Mouse (Mus musculus) liver, adult 2 months (tissue): ENCODE measurements around the gene Olfr1200. TPM values are rescaled to one million over a fixed set of nuclear protein-coding genes. Genes with fewer than 3 reads are reported as not detected.

ENCODE experiments used
- DNase-seq: peaks from one replicate; pipeline ENCODE4 v3.0.0-alpha.2; 2011; ENCODE audit warnings: low read depth, low spot score; ENCODE audit errors: extremely low read depth
- H3K27ac ChIP-seq: fragments of 200-500 bp; replicated peaks from 2 replicates; pipeline ENCODE4 v1.5.1; 2012; ENCODE audit warnings: low read depth, mild to moderate bottlenecking, control low read depth, inconsistent platforms, low read length; ENCODE audit not compliant: insufficient read depth
- H3K27me3 ChIP-seq: fragments of 200-500 bp; 2 replicates; pipeline ENCODE4 v1.6.1; 2012; ENCODE audit warnings: mild to moderate bottlenecking, moderate library complexity, low read length, inconsistent platforms; ENCODE audit not compliant: control insufficient read depth, insufficient read depth
- H3K36me3 ChIP-seq: fragments of 200-500 bp; 2 replicates; pipeline ENCODE4 v1.6.1; 2012; ENCODE audit warnings: low read length, inconsistent platforms; ENCODE audit not compliant: control insufficient read depth, insufficient read depth
- H3K4me1 ChIP-seq: fragments of 200-500 bp; 2 replicates; pipeline ENCODE4 v1.6.1; 2011; ENCODE audit warnings: low read length; ENCODE audit not compliant: control insufficient read depth, insufficient read depth
- H3K4me3 ChIP-seq: fragments of 200-500 bp; 2 replicates; pipeline ENCODE4 v1.5.1; 2011; ENCODE audit warnings: low read depth, mild to moderate bottlenecking, control low read depth, low read length, moderate library complexity; ENCODE audit not compliant: insufficient read depth
- H3K79me2 ChIP-seq: fragments of 200-500 bp; 2 replicates; pipeline ENCODE4 v1.6.1; 2012; ENCODE audit warnings: inconsistent platforms, mild to moderate bottlenecking, low read length, moderate library complexity; ENCODE audit not compliant: control insufficient read depth, insufficient read depth
- H3K9ac ChIP-seq: fragments of 200-500 bp; 2 replicates; pipeline ENCODE4 v1.6.1; 2012; ENCODE audit warnings: low read depth, mild to moderate bottlenecking, control low read depth, inconsistent platforms, low read length
- CTCF ChIP-seq: fragments of 200-500 bp; IDR thresholded peaks from 2 replicates; pipeline ENCODE4 v1.5.1; 2011; ENCODE audit warnings: low read depth, low read length, control low read depth
- POLR2A ChIP-seq: fragments of 200-500 bp; IDR thresholded peaks from 2 replicates; pipeline ENCODE4 v1.6.1; 2011; ENCODE audit warnings: low read length, control low read depth; ENCODE audit not compliant: insufficient read depth; ENCODE audit errors: extremely low read depth
- WGBS: fragments of 180-500 bp; shearing (Covaris S2); methylation state at CpG from one replicate; pipeline ENCODE4 v1.1.7; 2018; 5-methylcytosine and 5-hydroxymethylcytosine counted together
- polyA plus RNA-seq: library from polyadenylated mRNA; depleted of rRNA; stranded (reverse); fragments of >200 nt; gene quantifications from 2 replicates; pipeline ENCODE4 v1.2.3, GENCODE M21; 2012; rRNA removed
- total RNA-seq: library from RNA; depleted of rRNA; stranded (reverse); fragments of >200 nt; gene quantifications from 2 replicates; pipeline ENCODE4 v1.2.3, GENCODE M21; 2014; rRNA removed

Gene Olfr1200
- total and polyA plus RNA-seq, 2 experiments, result not detected

GRCm38 (mm10) chr2:88732266-88732665 is 38.0 kb downstream of the Olfr1200 start, which contains the start of gene Olfr1197:
Olfr1197 (minus strand) TSS chr2:88732366.
- H3K79me2 ChIP-seq, result no peaks in the 10 kb centered on the region
- H3K4me3 ChIP-seq, result no peak within 1 kb of the TSS
- H3K4me1 ChIP-seq, result no peaks in the 10 kb centered on the region
- no peaks in the 10 kb centered on the region for H3K36me3 ChIP-seq
- H3K9ac ChIP-seq, result no peak within 1 kb of the TSS
- 71% methylated on average over 1 of the region's 1 CpGs for WGBS
- TF ChIP-seq CTCF (no peak), POLR2A (no peak)
- no peak within 1 kb of the TSS for H3K27ac ChIP-seq
- H3K27me3 ChIP-seq, result no peaks in the 10 kb centered on the region
- DNase-seq, result no peak

Other genes starting within 250 kb of the Olfr1200 start
- gene Olfr1188, start 213.6 kb downstream of the Olfr1200 start, total RNA-seq, result not detected in 2 replicates
- gene Olfr1188, start 213.6 kb downstream of the Olfr1200 start, polyA plus RNA-seq, result not detected in 2 replicates
- gene Olfr1189, start 184.0 kb downstream of the Olfr1200 start, total RNA-seq, result not detected in 2 replicates
- not detected in 2 replicates for gene Olfr1189, start 184.0 kb downstream of the Olfr1200 start, polyA plus RNA-seq
- gene Olfr1191-ps1, start 129.9 kb downstream of the Olfr1200 start, total RNA-seq, result not detected in 2 replicates
- not detected in 2 replicates for gene Olfr1191-ps1, start 129.9 kb downstream of the Olfr1200 start, polyA plus RNA-seq
- gene Olfr1192-ps1, start 122.0 kb downstream of the Olfr1200 start, total RNA-seq, result not detected in 2 replicates
- gene Olfr1192-ps1, start 122.0 kb downstream of the Olfr1200 start, polyA plus RNA-seq, result not detected in 2 replicates
- not detected in 2 replicates for gene Olfr1193, start 94.9 kb downstream of the Olfr1200 start, total RNA-seq
- not detected in 2 replicates for gene Olfr1193, start 94.9 kb downstream of the Olfr1200 start, polyA plus RNA-seq
- not detected in 2 replicates for gene Olfr1195, start 81.3 kb downstream of the Olfr1200 start, total RNA-seq
- gene Olfr1195, start 81.3 kb downstream of the Olfr1200 start, polyA plus RNA-seq, result not detected in 2 replicates
- not detected in 2 replicates for gene Olfr1196, start 65.9 kb downstream of the Olfr1200 start, total RNA-seq
- not detected in 2 replicates for gene Olfr1196, start 65.9 kb downstream of the Olfr1200 start, polyA plus RNA-seq
- not detected in 2 replicates for gene Olfr1197, start 38.1 kb downstream of the Olfr1200 start, total RNA-seq
- not detected in 2 replicates for gene Olfr1197, start 38.1 kb downstream of the Olfr1200 start, polyA plus RNA-seq
- gene Olfr1198, start 19.1 kb downstream of the Olfr1200 start, total RNA-seq, result not detected in 2 replicates
- not detected in 2 replicates for gene Olfr1198, start 19.1 kb downstream of the Olfr1200 start, polyA plus RNA-seq
- not detected in 2 replicates for gene Olfr1199, start 10.0 kb downstream of the Olfr1200 start, total RNA-seq
- gene Olfr1199, start 10.0 kb downstream of the Olfr1200 start, polyA plus RNA-seq, result not detected in 2 replicates
- not detected in 2 replicates for gene Olfr1201, start 22.5 kb upstream of the Olfr1200 start, total RNA-seq
- not detected in 2 replicates for gene Olfr1201, start 22.5 kb upstream of the Olfr1200 start, polyA plus RNA-seq
- not detected in 2 replicates for gene Olfr1202, start 44.0 kb upstream of the Olfr1200 start, total RNA-seq
- not detected in 2 replicates for gene Olfr1202, start 44.0 kb upstream of the Olfr1200 start, polyA plus RNA-seq
- not detected in 2 replicates for gene Olfr1205, start 59.2 kb upstream of the Olfr1200 start, total RNA-seq
- gene Olfr1205, start 59.2 kb upstream of the Olfr1200 start, polyA plus RNA-seq, result not detected in 2 replicates
- not detected in 2 replicates for gene Olfr1204, start 78.8 kb upstream of the Olfr1200 start, total RNA-seq
- gene Olfr1204, start 78.8 kb upstream of the Olfr1200 start, polyA plus RNA-seq, result not detected in 2 replicates
- not detected in 2 replicates for gene Olfr1206, start 92.7 kb upstream of the Olfr1200 start, total RNA-seq
- not detected in 2 replicates for gene Olfr1206, start 92.7 kb upstream of the Olfr1200 start, polyA plus RNA-seq
- gene Olfr1208, start 131.8 kb upstream of the Olfr1200 start, total RNA-seq, result not detected in 2 replicates
- gene Olfr1208, start 131.8 kb upstream of the Olfr1200 start, polyA plus RNA-seq, result not detected in 2 replicates
- gene Olfr1209, start 144.7 kb upstream of the Olfr1200 start, total RNA-seq, result not detected in 2 replicates
- gene Olfr1209, start 144.7 kb upstream of the Olfr1200 start, polyA plus RNA-seq, result not detected in 2 replicates
- gene Olfr1211, start 167.6 kb upstream of the Olfr1200 start, total RNA-seq, result not detected in 2 replicates
- gene Olfr1211, start 167.6 kb upstream of the Olfr1200 start, polyA plus RNA-seq, result not detected in 2 replicates
- not detected in 2 replicates for gene Olfr1212, start 183.5 kb upstream of the Olfr1200 start, total RNA-seq
- not detected in 2 replicates for gene Olfr1212, start 183.5 kb upstream of the Olfr1200 start, polyA plus RNA-seq
- not detected in 2 replicates for gene Gm13762, start 209.8 kb upstream of the Olfr1200 start, total RNA-seq
- not detected in 2 replicates for gene Gm13762, start 209.8 kb upstream of the Olfr1200 start, polyA plus RNA-seq
- not detected in 2 replicates for gene Olfr1214, start 222.2 kb upstream of the Olfr1200 start, total RNA-seq
- not detected in 2 replicates for gene Olfr1214, start 222.2 kb upstream of the Olfr1200 start, polyA plus RNA-seq
- gene Olfr1215, start 236.5 kb upstream of the Olfr1200 start, total RNA-seq, result not detected in 2 replicates
- gene Olfr1215, start 236.5 kb upstream of the Olfr1200 start, polyA plus RNA-seq, result not detected in 2 replicates
- gene Olfr1216, start 247.9 kb upstream of the Olfr1200 start, total RNA-seq, result not detected in 2 replicates
- not detected in 2 replicates for gene Olfr1216, start 247.9 kb upstream of the Olfr1200 start, polyA plus RNA-seq